Mouse (Mus musculus) urinary bladder, adult 2 months (tissue): ENCODE measurements around the gene Stac2. TPM values are rescaled to one million over a fixed set of nuclear protein-coding genes. Genes with fewer than 3 reads are reported as not detected.

Experiments
- DNase-seq: peaks from one replicate; pipeline ENCODE4 v3.0.0; 2022; ENCODE audit warnings: low spot score
- polyA plus RNA-seq: library from polyadenylated mRNA; depleted of rRNA; stranded (reverse); fragments of >200 nt; gene quantifications from 2 replicates; pipeline ENCODE4 v1.2.3, GENCODE M21; 2012; rRNA removed

The Stac2 gene
- polyA plus RNA-seq, 1 experiment, result 0.14 TPM

DNA sequence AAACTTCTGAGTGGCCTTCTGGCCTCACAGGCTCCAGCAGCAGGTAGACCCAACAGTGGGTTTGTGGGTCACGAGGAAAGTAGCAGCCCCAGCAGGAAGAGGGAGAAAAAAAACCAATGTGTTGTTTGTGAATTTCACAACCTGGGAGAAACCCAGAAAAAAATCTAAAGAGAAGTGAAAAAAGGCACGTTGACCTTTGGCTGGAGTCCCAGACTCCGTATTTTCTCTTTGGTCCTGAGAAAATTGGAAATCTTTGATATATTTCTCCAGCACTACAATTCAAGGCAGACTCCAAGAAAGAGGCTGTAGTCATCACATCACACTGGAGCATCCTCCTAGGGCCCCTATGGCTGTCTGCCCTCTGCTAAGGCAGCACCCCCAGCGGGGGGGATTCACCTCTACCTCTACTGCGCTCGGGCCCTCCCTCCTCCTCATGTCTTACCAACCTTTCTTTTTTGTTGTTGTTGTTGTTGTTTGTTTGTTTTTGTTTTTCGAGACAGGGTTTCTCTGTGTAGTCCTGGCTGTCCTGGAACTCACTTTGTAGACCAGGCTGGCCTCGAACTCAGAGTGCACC, 55.8 kb downstream of the Stac2 start:
- no peak for DNase-seq

DNA sequence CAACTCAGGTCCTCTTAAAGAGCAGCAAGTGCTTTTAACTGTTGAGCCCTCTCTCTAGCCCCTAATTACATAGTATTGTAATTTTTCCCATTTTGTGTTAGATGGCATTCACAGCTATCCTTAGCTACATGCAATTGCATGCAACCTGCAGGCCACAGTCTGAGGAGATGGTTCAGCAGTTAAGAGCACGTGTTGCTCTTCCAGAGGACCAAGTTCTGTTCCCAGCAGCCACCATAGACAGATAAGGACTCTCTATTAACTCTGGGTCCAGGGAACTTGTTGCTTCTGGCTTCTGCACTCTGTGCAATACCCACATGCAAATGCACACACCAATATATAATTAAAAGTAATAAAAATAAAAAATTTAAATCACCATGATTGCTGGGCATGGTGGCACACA, 56.6 kb downstream of the Stac2 start:
- no peak for DNase-seq

DNA sequence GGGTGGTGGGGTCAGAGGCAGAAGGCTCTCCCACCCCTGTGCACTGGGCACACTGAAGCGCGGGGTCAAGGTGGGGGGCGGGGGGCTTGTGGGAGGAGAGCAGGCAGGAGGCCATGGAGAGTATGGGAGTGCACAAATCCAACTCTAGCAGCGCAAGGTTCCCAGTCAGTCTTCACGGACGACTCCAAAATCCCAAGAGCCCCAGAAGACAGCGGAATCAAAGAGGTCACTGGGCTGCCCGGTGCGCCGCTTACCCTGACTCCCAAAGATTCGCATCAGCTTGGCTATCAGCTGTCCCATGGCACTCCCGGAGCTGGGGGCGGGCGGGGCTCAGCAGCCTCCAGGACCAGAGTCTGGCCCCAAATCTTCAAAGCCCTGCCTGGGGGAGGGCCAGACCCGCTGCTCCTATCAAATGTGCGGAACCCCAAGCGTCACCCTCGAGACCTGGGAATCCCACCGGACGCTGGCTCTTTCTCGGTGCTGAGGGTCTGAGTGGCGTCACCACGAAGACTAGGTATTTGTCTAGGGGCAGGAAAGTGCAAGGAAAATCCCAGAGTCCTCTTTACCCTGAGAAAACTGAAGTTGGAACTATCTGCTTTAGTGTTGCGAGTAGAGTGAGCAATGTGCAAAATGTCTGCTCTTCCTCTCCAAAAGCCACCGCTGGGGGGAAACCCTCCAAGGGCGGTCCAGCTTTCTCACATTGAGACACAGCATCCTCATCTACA, 57.5 kb downstream of the Stac2 start, which contains the start of gene Arl5c:
Gene Arl5c (minus strand): TSS at position 618 of the 725 bp plus-strand sequence.
- no peak for DNase-seq

DNA sequence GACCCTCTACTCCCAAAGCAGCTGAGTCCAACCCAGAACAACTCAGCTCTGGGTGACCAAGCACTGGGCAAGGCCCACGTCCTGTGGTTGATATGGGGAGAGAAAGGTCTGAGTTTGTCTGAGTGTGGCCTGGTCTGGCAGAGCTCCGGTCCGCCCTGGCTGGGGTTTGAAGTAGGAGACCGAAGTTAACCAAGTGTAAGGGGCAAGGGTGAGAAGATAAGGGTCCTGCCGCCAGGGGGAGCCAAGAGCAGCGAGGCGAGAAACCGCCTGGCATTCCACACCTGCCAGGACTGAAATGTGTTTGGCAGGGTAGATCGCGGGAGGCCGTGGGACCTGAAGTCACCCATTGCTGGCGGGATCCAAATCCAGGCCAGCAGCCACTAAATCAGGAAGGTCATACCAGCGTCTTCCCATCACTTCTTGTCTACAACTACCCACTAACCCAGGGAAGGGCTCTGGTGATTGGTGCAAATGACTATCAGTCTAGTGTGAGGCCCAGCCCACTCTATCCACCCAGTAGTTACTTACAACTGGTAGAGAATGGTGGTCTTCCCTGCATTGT, 58.6 kb downstream of the Stac2 start:
- DNase-seq, result peak; percentile 76

DNA sequence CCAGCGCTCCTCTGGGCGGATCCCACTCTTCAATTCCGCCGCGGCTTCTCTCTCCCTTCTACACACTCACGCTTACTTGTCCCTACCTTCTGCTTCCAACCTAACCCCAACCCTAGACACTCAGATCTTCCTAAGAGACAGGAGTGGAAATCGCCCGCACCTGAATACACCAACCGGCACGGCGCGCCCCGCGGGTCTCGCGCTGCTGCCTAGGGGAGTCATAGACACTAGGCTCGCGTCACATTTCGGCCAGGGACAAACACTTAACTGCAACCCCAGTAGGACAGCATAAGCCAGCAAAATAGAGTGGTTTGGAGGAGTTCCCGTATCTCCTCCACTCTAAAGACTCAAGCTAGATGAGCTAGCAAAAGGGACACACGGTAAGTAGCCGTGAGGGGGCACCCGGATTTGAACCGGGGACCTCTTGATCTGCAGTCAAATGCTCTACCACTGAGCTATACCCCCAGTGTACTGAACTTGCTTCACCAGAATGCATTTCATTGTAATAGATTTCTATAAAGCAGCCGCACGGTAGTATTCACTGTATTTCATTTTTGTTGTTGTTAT, 64.6 kb downstream of the Stac2 start:
- DNase-seq, result peak; percentile 70

DNA sequence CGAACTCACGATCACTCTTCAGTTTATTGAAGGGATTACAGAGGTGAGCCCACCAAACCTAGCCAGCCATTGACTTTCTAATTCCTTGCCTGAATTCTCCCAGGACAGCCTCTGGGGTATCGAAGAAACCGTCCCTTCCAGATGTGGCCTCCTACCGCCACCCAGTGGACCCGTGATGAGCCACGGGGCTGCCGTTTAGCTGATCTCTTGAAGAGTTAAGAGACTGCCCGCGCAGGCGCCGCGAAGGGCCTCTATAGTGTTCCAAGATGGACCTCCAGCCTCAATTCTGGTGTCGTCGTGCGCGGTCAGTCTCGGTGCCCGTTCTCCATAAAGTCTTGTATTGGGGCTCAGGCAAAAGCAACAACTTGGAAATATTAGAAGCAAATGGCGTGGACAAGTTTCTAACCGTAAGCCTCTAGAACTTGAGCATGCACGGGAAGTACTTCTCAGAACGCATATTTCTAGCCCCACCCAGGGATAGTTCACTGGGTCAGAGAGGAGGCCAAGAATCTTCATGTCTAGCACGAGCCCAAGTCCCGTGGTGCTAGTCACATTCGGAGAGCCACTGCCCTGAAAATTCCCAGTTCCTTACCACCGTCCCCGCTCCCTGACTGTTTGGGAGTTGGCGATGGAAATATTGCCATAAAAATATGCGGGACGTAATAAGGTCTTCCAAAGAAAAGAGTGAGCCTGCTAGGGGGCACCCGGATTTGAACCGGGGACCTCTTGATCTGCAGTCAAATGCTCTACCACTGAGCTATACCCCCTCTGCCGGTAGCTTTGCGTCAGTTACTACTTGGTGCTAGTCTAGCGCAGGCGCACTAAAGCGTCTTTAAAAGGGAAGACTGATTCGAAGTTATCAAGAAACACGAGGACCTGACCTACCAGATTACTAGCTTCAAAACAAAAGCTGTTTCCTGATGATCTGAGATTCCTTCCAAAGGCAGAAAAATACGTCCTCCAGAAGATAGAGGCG, 65.4 kb downstream of the Stac2 start:
- peak; percentile 99 for DNase-seq

DNA sequence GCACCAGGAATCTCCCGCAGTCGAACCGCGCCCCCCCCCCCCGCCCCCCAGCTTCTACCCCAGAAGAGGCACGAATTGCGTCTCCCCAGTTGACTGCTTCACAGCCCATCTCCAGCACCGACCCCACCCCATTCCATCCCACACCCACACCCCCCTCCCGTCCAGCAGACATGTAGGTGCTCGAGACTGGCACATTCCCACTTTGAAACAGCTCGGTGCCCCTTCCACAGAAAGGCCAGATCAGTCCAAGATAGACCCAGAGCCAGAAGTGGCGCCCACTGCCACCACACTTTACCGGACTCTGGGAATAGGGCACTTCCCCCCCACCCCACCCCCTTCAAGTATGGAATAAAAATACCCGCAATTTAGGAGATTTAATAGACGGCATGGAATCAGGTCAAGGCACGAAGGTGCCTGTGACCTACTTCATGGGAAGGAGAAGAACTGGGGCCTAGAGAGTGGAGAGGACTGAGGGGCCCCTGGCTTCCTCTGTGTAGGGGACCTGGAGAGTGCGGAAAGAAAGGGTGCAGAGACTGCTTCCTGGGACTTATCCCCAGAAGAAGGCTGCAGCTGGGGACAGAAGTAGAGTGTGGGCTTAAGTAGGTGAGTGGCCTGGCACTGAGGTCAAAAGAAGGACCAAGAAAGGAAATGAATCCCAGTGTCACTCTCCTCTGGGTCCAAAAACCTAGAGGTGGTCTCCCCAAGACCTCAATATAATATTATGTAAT, 66.4 kb downstream of the Stac2 start:
- no peak for DNase-seq

Other genes with a start within 250 kb of the Stac2 start
- gene B230217C12Rik, start 212.7 kb downstream of the Stac2 start, polyA plus RNA-seq, result 3.8 and 5.6 TPM in 2 replicates
- 0.28 and 0.40 TPM in 2 replicates for gene Fbxo47, start 169.3 kb downstream of the Stac2 start, polyA plus RNA-seq
- gene Plxdc1, start 67.0 kb downstream of the Stac2 start, polyA plus RNA-seq, result 3.6 and 5.3 TPM in 2 replicates
- gene Arl5c, start 57.3 kb downstream of the Stac2 start, polyA plus RNA-seq, result 3.2 and 3.9 TPM in 2 replicates
- gene Cacnb1, start 30.4 kb downstream of the Stac2 start, polyA plus RNA-seq, result 12.1 and 12.4 TPM in 2 replicates
- 1,600 and 1,809 TPM in 2 replicates for gene Rpl19, start 26.8 kb downstream of the Stac2 start, polyA plus RNA-seq
- 19.9 and 22.0 TPM in 2 replicates for gene Fbxl20, start 96.9 kb upstream of the Stac2 start, polyA plus RNA-seq
- gene Med1, start 139.8 kb upstream of the Stac2 start, polyA plus RNA-seq, result 20.7 and 21.2 TPM in 2 replicates
- 20.5 and 21.1 TPM in 2 replicates for gene Cdk12, start 149.6 kb upstream of the Stac2 start, polyA plus RNA-seq